Mouse (Mus musculus): ENCODE data around the gene Smim6. TPM values are rescaled to one million over a fixed set of nuclear protein-coding genes. Genes with fewer than 3 reads are reported as not detected.
A peak's percentile ranks its signal among the peaks of the same experiment; 100 is the strongest.

Smim6 gene
- total RNA-seq (2014; rRNA removed) (not detected in 2 replicates), polyA plus RNA-seq (2015; fragmentation: Nextera tagmentation; extraction: Ambion mirVana) (0.26 TPM in 1 of 2 replicates, not detected in the other)

GRCm38 (mm10) chr11:115911632-115912376 is at the start of gene Smim6:
Gene Smim6, plus strand, starts transcription at chr11:115912017.
- WGBS, result 87% methylated on average over 11 of the region's 11 CpGs

GRCm38 (mm10) chr11:115863895-115864294 is 47.9 kb upstream of the Smim6 start:
- Histone ChIP-seq H3K27me3 (ENCODE audit: insufficient read depth, low read length) (peaks cover 38% of the 10 kb centered on the region), H3K9ac (replicated peaks; ENCODE audit: low read length, poor library complexity, severe bottlenecking) (no peak overlapping the region), H3K4me2 (ENCODE audit: low read depth, low read length, poor library complexity, severe bottlenecking) (no peak overlapping the region), H3K4me3 (ENCODE audit: low read depth, low read length) (no peak overlapping the region), H3K9me3 (ENCODE audit: low read length) (no peaks in the 10 kb centered on the region), H3K4me1 (ENCODE audit: insufficient read depth, low read length) (no peaks in the 10 kb centered on the region), H3K27ac (ENCODE audit: low read depth, low read length) (no peak overlapping the region), H3K36me3 (ENCODE audit: insufficient read depth, low read length) (no peaks in the 10 kb centered on the region)
- DNase-seq (ENCODE audit: low spot score) (no peak), ATAC-seq (ENCODE audit: low FRiP score) (no peak)
- 88% methylated on average over 8 of the region's 8 CpGs for WGBS
- TF ChIP-seq CTCF (IDR thresholded peaks at IDR 0.05), result peak; percentile 32

More at GRCm38 (mm10) chr11:115911632-115912376, at the start of gene Smim6:
- no peak for DNase-seq (ENCODE audit: low spot score)
- no peak for ATAC-seq (ENCODE audit: low FRiP score)
- Histone ChIP-seq H3K4me2 (ENCODE audit: low read depth, low read length, poor library complexity, severe bottlenecking) (no peak within 1 kb of the TSS), H3K36me3 (ENCODE audit: insufficient read depth, low read length) (peaks cover 26% of the 10 kb centered on the region), H3K27me3 (ENCODE audit: insufficient read depth, low read length) (no peaks in the 10 kb centered on the region), H3K27ac (ENCODE audit: low read depth, low read length) (no peak within 1 kb of the TSS), H3K4me3 (ENCODE audit: low read depth, low read length) (no peak within 1 kb of the TSS), H3K4me1 (ENCODE audit: insufficient read depth, low read length) (no peaks in the 10 kb centered on the region), H3K9me3 (ENCODE audit: low read length) (no peaks in the 10 kb centered on the region), H3K9ac (replicated peaks; ENCODE audit: low read length, poor library complexity, severe bottlenecking) (no peak within 1 kb of the TSS)
- TF ChIP-seq CTCF (IDR thresholded peaks at IDR 0.05), result no peak

- DNase-seq (ENCODE audit: low spot score) (no peak), ATAC-seq (ENCODE audit: low FRiP score) (no peak)
- WGBS, result 85% methylated on average over 8 of the region's 8 CpGs
- TF ChIP-seq CTCF (IDR thresholded peaks at IDR 0.05), result no peak
- no peak overlapping the region for H3K9ac ChIP-seq (replicated peaks; ENCODE audit: low read length, poor library complexity, severe bottlenecking)
- H3K27ac ChIP-seq (ENCODE audit: low read depth, low read length), result no peak overlapping the region
- no peaks in the 10 kb centered on the region for H3K36me3 ChIP-seq (ENCODE audit: insufficient read depth, low read length)
- H3K9me3 ChIP-seq (ENCODE audit: low read length), result no peaks in the 10 kb centered on the region
- H3K27me3 ChIP-seq (ENCODE audit: insufficient read depth, low read length), result no peaks in the 10 kb centered on the region
- no peaks in the 10 kb centered on the region for H3K4me1 ChIP-seq (ENCODE audit: insufficient read depth, low read length)
- no peak overlapping the region for H3K4me3 ChIP-seq (ENCODE audit: low read depth, low read length)
- no peak overlapping the region for H3K4me2 ChIP-seq (ENCODE audit: low read depth, low read length, poor library complexity, severe bottlenecking)
These were observed 42.4 kb upstream of the Smim6 start for GRCm38 (mm10) chr11:115869393-115869792.

- Histone ChIP-seq H3K4me1 (ENCODE audit: insufficient read depth, low read length) (no peaks in the 10 kb centered on the region), H3K9ac (replicated peaks; ENCODE audit: low read length, poor library complexity, severe bottlenecking) (no peak overlapping the region), H3K4me2 (ENCODE audit: low read depth, low read length, poor library complexity, severe bottlenecking) (no peak overlapping the region), H3K4me3 (ENCODE audit: low read depth, low read length) (no peak overlapping the region), H3K27me3 (ENCODE audit: insufficient read depth, low read length) (no peaks in the 10 kb centered on the region), H3K27ac (ENCODE audit: low read depth, low read length) (no peak overlapping the region), H3K36me3 (ENCODE audit: insufficient read depth, low read length) (no peaks in the 10 kb centered on the region), H3K9me3 (ENCODE audit: low read length) (no peaks in the 10 kb centered on the region)
- no peak for TF ChIP-seq CTCF (IDR thresholded peaks at IDR 0.05)
- WGBS, result 80% methylated on average over 4 of the region's 4 CpGs
- DNase-seq (ENCODE audit: low spot score), result no peak
- ATAC-seq (ENCODE audit: low FRiP score), result no peak
These were observed 39.4 kb upstream of the Smim6 start for GRCm38 (mm10) chr11:115872437-115872836.

GRCm38 (mm10) chr11:115875935-115876334 is 35.9 kb upstream of the Smim6 start:
- WGBS, result 89% methylated on average over 3 of the region's 3 CpGs
- no peak overlapping the region for H3K4me2 ChIP-seq (ENCODE audit: low read depth, low read length, poor library complexity, severe bottlenecking)
- no peaks in the 10 kb centered on the region for H3K9me3 ChIP-seq (ENCODE audit: low read length)
- H3K9ac ChIP-seq (replicated peaks; ENCODE audit: low read length, poor library complexity, severe bottlenecking), result no peak overlapping the region
- H3K4me3 ChIP-seq (ENCODE audit: low read depth, low read length), result no peak overlapping the region
- DNase-seq (ENCODE audit: low spot score) (no peak), ATAC-seq (ENCODE audit: low FRiP score) (no peak)
- no peaks in the 10 kb centered on the region for H3K27me3 ChIP-seq (ENCODE audit: insufficient read depth, low read length)
- no peaks in the 10 kb centered on the region for H3K4me1 ChIP-seq (ENCODE audit: insufficient read depth, low read length)
- H3K36me3 ChIP-seq (ENCODE audit: insufficient read depth, low read length), result no peaks in the 10 kb centered on the region
- no peak overlapping the region for H3K27ac ChIP-seq (ENCODE audit: low read depth, low read length)
- no peak for TF ChIP-seq CTCF (IDR thresholded peaks at IDR 0.05)

- Histone ChIP-seq H3K4me2 (ENCODE audit: low read depth, low read length, poor library complexity, severe bottlenecking) (no peak overlapping the region), H3K36me3 (ENCODE audit: insufficient read depth, low read length) (no peaks in the 10 kb centered on the region), H3K9ac (replicated peaks; ENCODE audit: low read length, poor library complexity, severe bottlenecking) (no peak overlapping the region), H3K27ac (ENCODE audit: low read depth, low read length) (no peak overlapping the region), H3K9me3 (ENCODE audit: low read length) (no peaks in the 10 kb centered on the region), H3K4me3 (ENCODE audit: low read depth, low read length) (no peak overlapping the region), H3K4me1 (ENCODE audit: insufficient read depth, low read length) (no peaks in the 10 kb centered on the region), H3K27me3 (ENCODE audit: insufficient read depth, low read length) (no peaks in the 10 kb centered on the region)
- DNase-seq (ENCODE audit: low spot score) (no peak), ATAC-seq (ENCODE audit: low FRiP score) (no peak)
- TF ChIP-seq CTCF (IDR thresholded peaks at IDR 0.05), result peak; percentile 20
- 82% methylated on average over 5 of the region's 5 CpGs for WGBS
These were observed 35.4 kb upstream of the Smim6 start for GRCm38 (mm10) chr11:115876438-115876837.

Data from midbrain, postnatal 0 days (tissue).